Mouse (Mus musculus) limb, embryonic 14.5 days (tissue): ENCODE measurements around the gene Igf2bp2. TPM values are rescaled to one million over a fixed set of nuclear protein-coding genes. Genes with fewer than 3 reads are reported as not detected.

Source experiments
- ATAC-seq: fragments of 200-750 bp; cut with Nextera tagmentation; 2 replicates; pipeline ENCODE4 v1.8.0; 2017; ENCODE audit warnings: low read depth, moderate number of reproducible peaks, moderate TSS enrichment; ENCODE audit not compliant: low FRiP score
- DNase-seq: peaks from one replicate; pipeline ENCODE4 v3.0.0-alpha.2; 2015; ENCODE audit warnings: low spot score
- H3K27ac ChIP-seq: fragments of 300-500 bp; sonication (generic); replicated peaks from 2 replicates; pipeline ENCODE4 v1.5.1; 2014; ENCODE audit warnings: low read depth, mild to moderate bottlenecking, low read length, moderate library complexity, mixed read lengths
- H3K27me3 ChIP-seq: fragments of 300-500 bp; sonication (generic); 2 replicates; pipeline ENCODE4 v1.6.1; 2014; ENCODE audit warnings: low read length, mixed read lengths; ENCODE audit not compliant: control insufficient read depth, insufficient read depth
- H3K36me3 ChIP-seq: fragments of 300-500 bp; sonication (generic); 2 replicates; pipeline ENCODE4 v1.6.1; 2014; ENCODE audit warnings: mild to moderate bottlenecking, low read length, moderate library complexity, mixed read lengths; ENCODE audit not compliant: control insufficient read depth, insufficient read depth
- H3K4me1 ChIP-seq: fragments of 300-500 bp; sonication (generic); 2 replicates; pipeline ENCODE4 v1.6.1; 2014; ENCODE audit warnings: antibody characterized with exemption, low read length, mixed read lengths; ENCODE audit not compliant: control insufficient read depth, insufficient read depth
- H3K4me2 ChIP-seq: fragments of 300-500 bp; sonication (generic); replicated peaks from 2 replicates; pipeline ENCODE4 v1.6.1; 2014; ENCODE audit warnings: low read depth, mild to moderate bottlenecking, low read length, moderate library complexity; ENCODE audit not compliant: severe bottlenecking
- H3K4me3 ChIP-seq: fragments of 300-500 bp; sonication (generic); replicated peaks from 2 replicates; pipeline ENCODE4 v1.5.1; 2014; ENCODE audit warnings: low read length
- H3K9ac ChIP-seq: fragments of 300-500 bp; sonication (generic); 2 replicates; pipeline ENCODE4 v1.6.1; 2014; ENCODE audit warnings: mild to moderate bottlenecking, low read depth, low read length, moderate library complexity; ENCODE audit not compliant: severe bottlenecking
- H3K9me3 ChIP-seq: fragments of 300-500 bp; sonication (generic); 2 replicates; pipeline ENCODE4 v1.6.1; 2016; ENCODE audit warnings: low read length; ENCODE audit not compliant: control insufficient read depth
- POLR2A ChIP-seq: fragments of 200-500 bp; IDR thresholded peaks from 2 replicates; pipeline ENCODE4 v1.8.0; 2012; ENCODE audit warnings: inconsistent platforms, mild to moderate bottlenecking, moderate library complexity, borderline replicate concordance; ENCODE audit not compliant: insufficient read depth, insufficient read length; ENCODE audit errors: extremely low read depth
- WGBS: fragments of 180-500 bp; shearing (Covaris S2); extraction: QIAGEN DNeasy Blood & Tissue Kit; methylation state at CpG from one replicate; pipeline ENCODE4 v1.1.7; 2014; 5-methylcytosine and 5-hydroxymethylcytosine counted together
- polyA plus RNA-seq, 2 experiments: library from polyadenylated mRNA; depleted of rRNA in 1 of 2; stranded (reverse) in 1 of 2; unstranded in 1 of 2; fragments of >200 nt; fragmentation: Nextera tagmentation in 1 of 2; extraction: Ambion mirVana in 1 of 2; gene quantifications; 2 replicates each; pipeline versions ENCODE4 v1.2.1 to v1.2.3; 2012 to 2014

Gene Igf2bp2
- polyA plus RNA-seq, 2 experiments = 58.7 to 91.2 TPM

- peaks cover 27% of the 10 kb centered on the region for H3K36me3 ChIP-seq
- WGBS = 90% methylated on average over 3 of the region's 3 CpGs
- H3K9me3 ChIP-seq = no peaks in the 10 kb centered on the region
- no peaks in the 10 kb centered on the region for H3K27me3 ChIP-seq
- no peaks in the 10 kb centered on the region for H3K4me1 ChIP-seq
- H3K9ac ChIP-seq = no peak overlapping the region
- no peak overlapping the region for H3K4me3 ChIP-seq
- no peak for ATAC-seq
- no peak overlapping the region for H3K4me2 ChIP-seq
- no peak for DNase-seq
- H3K27ac ChIP-seq = no peak overlapping the region
- TF ChIP-seq POLR2A = no peak
Observed at GRCm38 (mm10) chr16:22091255-22091783, 71.8 kb downstream of the Igf2bp2 start.

GRCm38 (mm10) chr16:22085411-22085810, 77.7 kb downstream of the Igf2bp2 start:
- ATAC-seq = no peak
- H3K36me3 ChIP-seq = peaks cover 65% of the 10 kb centered on the region
- 95% methylated on average over 4 of the region's 4 CpGs for WGBS

DNA sequence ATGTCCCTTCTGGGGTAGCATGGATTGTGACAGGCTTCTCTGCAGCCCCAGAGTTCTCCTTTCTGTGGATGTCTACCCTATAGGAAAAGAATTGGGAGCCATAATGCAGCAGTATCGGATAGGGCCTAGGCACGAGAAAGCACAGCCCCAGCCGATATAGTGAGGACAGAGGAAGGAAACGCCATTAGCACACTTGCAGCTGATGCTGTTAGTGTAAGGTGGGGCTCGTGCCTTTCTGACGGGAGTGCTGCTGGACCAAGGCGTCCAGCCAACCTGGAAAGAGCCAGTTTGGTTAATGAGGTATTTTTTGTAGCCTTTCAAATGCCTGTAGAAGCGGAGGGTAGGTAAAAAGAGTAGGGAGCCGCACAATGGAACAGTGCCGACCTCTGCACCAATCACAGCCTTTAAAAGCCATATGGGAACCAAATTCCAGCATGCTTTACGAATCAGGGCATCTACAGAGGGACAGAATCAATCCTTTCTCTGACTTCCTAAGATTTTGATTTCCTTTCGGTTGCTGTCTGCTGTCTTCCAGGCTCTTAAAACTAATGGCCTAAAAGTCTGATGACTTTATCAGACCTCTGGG, 82.9 kb downstream of the Igf2bp2 start:
- peak; percentile 9 for DNase-seq
- Histone ChIP-seq H3K36me3 (peaks cover 74% of the 10 kb centered on the region), H3K9ac (no peak overlapping the region), H3K4me3 (no peak overlapping the region), H3K4me2 (no peak overlapping the region), H3K27me3 (no peaks in the 10 kb centered on the region), H3K4me1 (no peaks in the 10 kb centered on the region), H3K27ac (no peak overlapping the region; the same call in 1 of the 2 replicates), H3K9me3 (no peaks in the 10 kb centered on the region)
- peak; percentile 77; the same call in 1 of the 2 replicates for ATAC-seq
- 60% methylated on average over 12 of the region's 12 CpGs for whole genome bisulfite sequencing
- no peak for TF ChIP-seq POLR2A

More at GRCm38 (mm10) chr16:22085411-22085810, 77.7 kb downstream of the Igf2bp2 start:
- Histone ChIP-seq H3K4me1 (no peaks in the 10 kb centered on the region), H3K27me3 (no peaks in the 10 kb centered on the region), H3K27ac (no peak overlapping the region), H3K4me2 (no peak overlapping the region), H3K9ac (no peak overlapping the region), H3K4me3 (no peak overlapping the region), H3K9me3 (no peaks in the 10 kb centered on the region)
- DNase-seq = no peak
- no peak for TF ChIP-seq POLR2A

- peaks cover 78% of the 10 kb centered on the region for H3K36me3 ChIP-seq
- DNase-seq (no peak), ATAC-seq (no peak)
- no peaks in the 10 kb centered on the region for H3K4me1 ChIP-seq
- no peak for TF ChIP-seq POLR2A
- H3K4me3 ChIP-seq = no peak overlapping the region
- H3K9ac ChIP-seq = no peak overlapping the region
- H3K27me3 ChIP-seq = no peaks in the 10 kb centered on the region
- H3K9me3 ChIP-seq = no peaks in the 10 kb centered on the region
- H3K27ac ChIP-seq = no peak overlapping the region
- H3K4me2 ChIP-seq = no peak overlapping the region
- WGBS = 52% methylated on average over 4 of the region's 4 CpGs
Observed at GRCm38 (mm10) chr16:22076620-22076941, 86.5 kb downstream of the Igf2bp2 start.

- ATAC-seq (no peak), DNase-seq (no peak)
- Histone ChIP-seq H3K9me3 (no peaks in the 10 kb centered on the region), H3K27ac (no peak overlapping the region), H3K4me3 (no peak overlapping the region), H3K27me3 (no peaks in the 10 kb centered on the region), H3K4me2 (no peak overlapping the region), H3K36me3 (peaks cover 76% of the 10 kb centered on the region), H3K9ac (no peak overlapping the region), H3K4me1 (no peaks in the 10 kb centered on the region)
- WGBS = 36% methylated on average over 5 of the region's 5 CpGs
- TF ChIP-seq POLR2A = no peak
Observed at GRCm38 (mm10) chr16:22075829-22076619, 87.1 kb downstream of the Igf2bp2 start.
